Mouse (Mus musculus) hindlimb bud, embryonic 11.5 days (tissue): ENCODE data around the gene Fut1.
"Not testable (repeated sequence)": the region's sequence is repeated elsewhere in the genome, so short reads cannot be mapped to it uniquely, and the experiment has no call there.

ENCODE experiments used
- DNase-seq: peaks from one replicate; pipeline ENCODE4 v3.0.0-alpha.2; 2012; ENCODE audit warnings: low read depth, low spot score; ENCODE audit errors: extremely low spot score

Fut1 gene

DNA sequence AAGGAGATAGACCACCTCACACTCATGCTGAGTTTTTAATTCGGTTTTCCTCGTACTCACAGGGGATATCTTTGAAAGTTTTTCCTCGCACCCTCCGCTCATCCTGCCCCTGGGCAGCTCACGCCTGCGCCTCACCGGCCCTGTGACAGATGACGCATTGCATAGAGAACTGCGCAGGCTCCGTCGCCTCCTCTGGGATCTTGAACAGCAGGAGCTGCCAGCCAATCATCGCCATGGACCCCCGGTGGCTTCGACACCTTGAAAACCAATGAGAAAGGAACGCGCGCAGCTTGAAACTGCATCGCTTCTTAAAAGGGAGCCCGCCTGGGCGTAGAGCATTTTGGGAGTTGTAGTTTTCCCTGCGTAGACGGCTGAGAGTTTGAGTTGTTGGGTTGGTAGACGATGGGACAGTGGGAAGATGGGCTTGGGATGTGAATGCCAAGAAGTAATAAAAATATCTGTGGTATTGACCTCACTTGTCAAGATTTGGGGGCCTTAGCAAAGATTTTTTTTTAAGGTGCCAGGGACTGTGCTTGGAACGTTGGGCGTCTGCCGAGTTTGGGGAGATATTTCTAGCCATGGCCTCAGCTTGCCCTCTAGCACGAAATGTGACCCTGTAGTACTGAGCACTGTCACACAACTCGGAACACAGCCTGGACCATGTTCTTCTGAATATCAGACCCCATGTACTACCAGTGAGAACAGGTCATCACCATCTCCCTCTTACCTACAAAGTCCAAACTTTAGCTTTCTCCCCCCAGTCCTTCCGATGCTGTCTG is 21.7 kb downstream of the Fut1 start:
- DNase-seq: peak; percentile 95

DNA sequence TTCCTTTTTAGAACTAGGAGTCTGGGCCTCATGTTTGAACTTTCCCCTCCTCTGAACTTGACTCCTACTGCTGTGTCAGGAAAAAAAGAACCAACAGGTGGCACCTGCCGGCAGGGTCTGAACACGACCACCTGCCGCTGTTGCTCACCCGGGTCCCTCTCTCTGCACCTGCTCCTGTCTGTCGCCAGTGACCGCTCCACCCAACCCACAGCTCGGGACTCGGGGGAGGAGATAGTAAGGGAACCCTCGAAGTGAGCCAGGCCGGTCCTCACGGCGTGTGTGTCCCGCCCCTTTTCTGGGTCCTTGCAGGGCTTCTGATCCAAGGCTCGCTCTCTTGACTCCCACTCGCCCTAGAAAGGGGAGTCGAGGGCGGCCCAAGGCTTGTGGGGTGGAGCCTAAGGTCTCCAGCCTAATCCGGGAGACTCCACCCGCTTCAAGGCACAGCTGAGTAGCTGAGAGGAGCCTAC is 22.5 kb downstream of the Fut1 start, which contains the start of gene Mamstr:
TSS of gene Mamstr (plus strand) at position 417 of the 467 bp plus-strand sequence.
- DNase-seq: no peak

- no peak for DNase-seq
Observed at GRCm38 (mm10) chr7:45640191-45640957, 23.3 kb downstream of the Fut1 start.

GRCm38 (mm10) chr7:45641391-45642040 is 24.4 kb downstream of the Fut1 start:
- no peak for DNase-seq

DNA sequence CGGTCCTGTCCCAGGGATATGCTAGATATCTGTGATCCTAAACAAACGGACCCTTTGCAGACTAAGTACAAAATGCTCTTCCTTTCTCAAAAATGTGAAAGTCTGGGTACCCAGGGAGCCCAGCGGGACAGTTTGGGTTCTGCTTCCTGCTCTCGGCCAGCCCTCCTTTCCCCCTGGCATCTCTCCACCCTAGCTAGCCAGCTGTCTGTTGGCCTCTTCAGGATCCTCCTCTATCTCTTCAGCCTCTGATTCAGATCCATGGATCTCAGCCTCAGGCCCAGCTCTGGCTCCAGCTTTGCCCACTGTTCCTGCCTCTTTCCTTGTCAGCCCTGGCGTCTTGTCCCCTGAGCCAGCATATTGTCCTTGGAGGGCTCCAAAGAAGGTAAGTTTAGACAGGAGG is 25.0 kb downstream of the Fut1 start:
- DNase-seq: no peak

- DNase-seq: no peak
Observed at GRCm38 (mm10) chr7:45642503-45643255, 25.6 kb downstream of the Fut1 start.

- DNase-seq: peak; percentile 95
Observed at GRCm38 (mm10) chr7:45643441-45644178, 26.5 kb downstream of the Fut1 start.

- no peak for DNase-seq
Observed at GRCm38 (mm10) chr7:45644183-45644582, 27.1 kb downstream of the Fut1 start.

- no peak for DNase-seq
Observed at GRCm38 (mm10) chr7:45644872-45645590, 27.9 kb downstream of the Fut1 start.

- DNase-seq: no peak
Observed at GRCm38 (mm10) chr7:45645591-45645971, 28.5 kb downstream of the Fut1 start.

- no peak for DNase-seq
Observed at GRCm38 (mm10) chr7:45646671-45647070, 29.6 kb downstream of the Fut1 start.

DNA sequence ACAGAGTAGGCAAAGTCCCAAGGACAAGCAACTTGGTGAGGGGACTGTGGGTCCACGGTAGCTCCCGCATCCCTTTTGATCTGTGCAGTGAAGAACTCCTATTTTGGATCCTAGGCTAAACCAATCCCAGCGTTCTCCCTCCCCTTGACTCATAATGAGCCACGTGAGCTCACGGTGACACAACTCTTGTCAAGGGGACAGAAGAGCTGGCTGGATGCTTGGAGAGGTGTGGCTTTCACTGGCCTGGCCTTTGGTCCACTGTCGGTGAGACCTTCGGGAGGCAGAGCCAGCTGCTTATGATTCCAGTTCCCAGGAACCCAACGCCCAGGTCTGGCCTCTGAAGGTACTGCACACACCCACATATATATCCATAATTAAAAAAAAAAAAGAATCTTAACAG is 32.3 kb downstream of the Fut1 start:
- DNase-seq: no peak

GRCm38 (mm10) chr7:45650484-45650883 is 33.4 kb downstream of the Fut1 start:
- not testable (repeated sequence) for DNase-seq

DNA sequence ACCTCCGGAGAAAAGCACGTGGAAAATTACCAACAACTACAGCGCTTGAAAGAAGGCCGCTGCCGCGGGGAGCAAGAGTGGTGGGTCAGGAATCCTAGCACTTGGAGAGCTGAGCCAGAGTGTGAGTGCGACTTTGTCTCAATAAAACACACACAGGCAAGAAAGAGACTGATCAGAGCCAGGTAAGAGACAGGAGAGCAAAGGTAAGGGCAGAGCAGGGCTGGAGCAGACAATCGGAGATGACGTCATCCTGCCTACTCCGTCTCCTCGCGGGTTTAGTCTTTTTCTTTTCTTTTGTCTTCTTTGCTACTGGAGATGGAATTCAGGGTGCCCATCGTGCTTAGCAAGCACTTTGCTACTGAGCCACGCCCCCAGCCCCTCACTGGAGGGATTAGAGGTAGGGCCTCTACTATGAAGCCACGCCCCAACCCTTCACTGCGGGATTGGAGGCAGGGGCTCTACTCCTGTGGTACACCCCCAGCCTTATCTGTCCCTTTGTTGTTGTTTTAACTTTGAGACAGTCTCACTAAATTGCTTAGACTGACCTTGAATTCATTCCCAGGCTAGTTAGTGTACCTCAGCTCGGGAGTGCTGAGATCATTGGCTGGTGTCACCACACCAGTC is 37.4 kb downstream of the Fut1 start:
- DNase-seq: no peak

- no peak for DNase-seq
Observed at GRCm38 (mm10) chr7:45660746-45661478, 43.8 kb downstream of the Fut1 start.

- not testable (repeated sequence) for DNase-seq
Observed at GRCm38 (mm10) chr7:45661702-45662101, 44.6 kb downstream of the Fut1 start.

- no peak for DNase-seq
Observed at GRCm38 (mm10) chr7:45665303-45666138, 48.4 kb downstream of the Fut1 start.
